Mouse (Mus musculus): ENCODE results near the gene Serac1. TPM values are rescaled to one million over a fixed set of nuclear protein-coding genes. Genes with fewer than 3 reads are reported as not detected.
"Not testable (repeated sequence)": the region's sequence is repeated elsewhere in the genome, so short reads cannot be mapped to it uniquely, and the experiment has no call there.

Gene Serac1
- polyA plus RNA-seq, 1 experiment, result 2.8 TPM

- TF ChIP-seq CTCF (IDR thresholded peaks at IDR 0.05; ENCODE audit: control insufficient read depth, insufficient read depth, low read length) (peak; percentile 56), POLR2A (IDR thresholded peaks at IDR 0.05; ENCODE audit: borderline replicate concordance, control insufficient read depth, low read depth, low read length) (no peak)
- 22% methylated on average over 5 of the region's 5 CpGs for WGBS
- no peak overlapping the region for H3K27ac ChIP-seq (ENCODE audit: control insufficient read depth, insufficient read depth, low read depth, low read length, poor library complexity)
- H3K4me1 ChIP-seq (ENCODE audit: control insufficient read depth, insufficient read depth, low read length), result no peaks in the 10 kb centered on the region
- H3K4me3 ChIP-seq (replicated peaks; ENCODE audit: control insufficient read depth, low read depth, low read length), result no peak overlapping the region
Observed at GRCm38 (mm10) chr17:6054934-6055355, 24.6 kb downstream of the Serac1 start.

DNA sequence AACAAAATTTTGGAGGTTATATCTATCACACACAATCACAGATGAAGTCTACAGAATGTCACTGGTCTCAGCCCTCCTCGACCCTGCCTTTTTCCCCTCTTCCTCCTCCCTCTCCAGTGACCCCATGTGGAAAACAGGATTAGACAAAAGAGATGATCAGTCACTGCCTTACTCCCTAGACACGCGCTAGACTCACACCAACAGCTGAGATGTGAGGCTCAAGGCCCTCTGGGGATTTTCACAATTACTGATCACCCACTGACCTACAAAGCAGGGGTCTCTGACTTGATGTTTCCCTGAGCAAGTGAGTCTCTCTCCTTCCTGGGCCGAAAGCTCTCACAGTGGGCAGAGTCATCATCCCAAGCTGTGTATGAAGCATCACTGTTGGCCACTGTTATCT lies 26.7 kb downstream of the Serac1 start:
- no peak overlapping the region for H3K27ac ChIP-seq (ENCODE audit: control insufficient read depth, insufficient read depth, low read depth, low read length, poor library complexity)
- H3K4me3 ChIP-seq (replicated peaks; ENCODE audit: control insufficient read depth, low read depth, low read length), result no peak overlapping the region
- TF ChIP-seq CTCF (IDR thresholded peaks at IDR 0.05; ENCODE audit: control insufficient read depth, insufficient read depth, low read length), result no peak
- no peak for TF ChIP-seq POLR2A (IDR thresholded peaks at IDR 0.05; ENCODE audit: borderline replicate concordance, control insufficient read depth, low read depth, low read length)
- H3K4me1 ChIP-seq (ENCODE audit: control insufficient read depth, insufficient read depth, low read length), result no peaks in the 10 kb centered on the region
- 85% methylated on average over 4 of the region's 4 CpGs for WGBS

DNA sequence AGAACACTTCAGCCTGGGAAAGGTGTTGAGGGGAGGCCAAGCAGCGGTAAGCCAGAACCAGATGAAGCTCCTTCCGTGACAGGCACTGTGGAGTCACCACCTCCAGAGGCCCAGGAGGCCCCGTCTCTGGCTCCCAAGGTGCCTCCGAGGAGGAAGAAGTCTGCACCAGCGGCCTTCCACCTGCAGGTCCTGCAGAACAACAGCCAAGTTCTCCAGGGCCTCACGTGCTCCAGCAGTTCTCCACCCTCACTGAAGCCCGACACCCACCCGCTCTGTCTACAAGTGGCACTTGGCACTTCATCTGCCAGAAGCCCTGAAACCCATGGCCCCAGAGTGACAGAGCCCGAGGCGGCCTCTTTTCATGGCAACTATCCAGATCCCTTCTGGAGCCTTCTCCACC lies 42.0 kb downstream of the Serac1 start:
- no peak overlapping the region for H3K27ac ChIP-seq (ENCODE audit: control insufficient read depth, insufficient read depth, low read depth, low read length, poor library complexity)
- TF ChIP-seq POLR2A (IDR thresholded peaks at IDR 0.05; ENCODE audit: borderline replicate concordance, control insufficient read depth, low read depth, low read length) (no peak), CTCF (IDR thresholded peaks at IDR 0.05; ENCODE audit: control insufficient read depth, insufficient read depth, low read length) (no peak)
- no peaks in the 10 kb centered on the region for H3K4me1 ChIP-seq (ENCODE audit: control insufficient read depth, insufficient read depth, low read length)
- 88% methylated on average over 10 of the region's 10 CpGs for WGBS
- H3K4me3 ChIP-seq (replicated peaks; ENCODE audit: control insufficient read depth, low read depth, low read length), result no peak overlapping the region

- Histone ChIP-seq H3K4me3 (replicated peaks; ENCODE audit: control insufficient read depth, low read depth, low read length) (no peak overlapping the region), H3K27ac (ENCODE audit: control insufficient read depth, insufficient read depth, low read depth, low read length, poor library complexity) (no peak overlapping the region), H3K4me1 (ENCODE audit: control insufficient read depth, insufficient read depth, low read length) (no peaks in the 10 kb centered on the region)
- no peak for TF ChIP-seq POLR2A (IDR thresholded peaks at IDR 0.05; ENCODE audit: borderline replicate concordance, control insufficient read depth, low read depth, low read length)
- WGBS, result 92% methylated on average over 11 of the region's 11 CpGs
Observed at GRCm38 (mm10) chr17:6036872-6037271, 42.7 kb downstream of the Serac1 start.

DNA sequence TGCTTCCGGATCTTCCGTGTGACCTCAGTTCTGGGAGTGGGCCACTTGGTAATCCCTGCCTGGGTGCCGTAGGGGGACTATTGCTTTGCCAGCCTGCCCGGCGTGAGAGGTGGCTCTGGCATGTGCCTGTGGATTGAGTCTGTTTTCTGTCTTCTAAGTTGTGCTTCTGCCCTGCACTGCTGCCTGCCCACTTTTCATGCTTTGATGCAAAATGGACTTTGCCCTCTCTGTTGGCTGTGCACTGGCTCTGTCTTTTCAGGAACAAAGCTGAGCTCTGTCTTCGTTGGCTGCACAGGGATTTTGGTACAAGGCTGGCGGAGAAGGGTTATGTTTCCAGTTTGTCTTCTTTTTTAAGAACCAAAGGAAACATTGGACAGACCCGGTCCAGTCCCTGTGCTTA lies 43.1 kb downstream of the Serac1 start:
- WGBS, result 87% methylated on average over 8 of the region's 8 CpGs
- no peak for TF ChIP-seq CTCF (IDR thresholded peaks at IDR 0.05; ENCODE audit: control insufficient read depth, insufficient read depth, low read length)
- no peak for TF ChIP-seq POLR2A (IDR thresholded peaks at IDR 0.05; ENCODE audit: borderline replicate concordance, control insufficient read depth, low read depth, low read length)
- Histone ChIP-seq H3K4me1 (ENCODE audit: control insufficient read depth, insufficient read depth, low read length) (no peaks in the 10 kb centered on the region), H3K4me3 (replicated peaks; ENCODE audit: control insufficient read depth, low read depth, low read length) (no peak overlapping the region), H3K27ac (ENCODE audit: control insufficient read depth, insufficient read depth, low read depth, low read length, poor library complexity) (no peak overlapping the region)

DNA sequence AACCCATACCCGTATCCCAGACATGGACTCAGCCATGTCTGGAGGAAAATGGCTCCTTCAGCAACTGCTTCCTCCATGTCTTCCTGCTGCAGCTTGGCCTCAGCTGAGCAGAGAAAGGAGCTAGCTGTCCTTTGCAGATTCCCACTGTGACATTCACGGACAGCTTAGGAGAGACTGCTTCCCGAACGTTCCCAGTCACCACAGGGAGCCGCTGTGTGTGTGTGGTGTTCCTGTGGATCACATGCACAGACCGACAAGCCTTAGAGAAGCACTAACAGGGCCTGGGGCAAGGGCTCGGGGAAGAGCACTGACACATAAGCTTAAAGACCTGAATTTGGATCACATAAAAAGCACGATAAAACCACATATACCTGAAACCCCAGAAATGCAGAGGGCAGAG lies 43.9 kb downstream of the Serac1 start:
- TF ChIP-seq CTCF (IDR thresholded peaks at IDR 0.05; ENCODE audit: control insufficient read depth, insufficient read depth, low read length) (no peak), POLR2A (IDR thresholded peaks at IDR 0.05; ENCODE audit: borderline replicate concordance, control insufficient read depth, low read depth, low read length) (no peak)
- no peaks in the 10 kb centered on the region for H3K4me1 ChIP-seq (ENCODE audit: control insufficient read depth, insufficient read depth, low read length)
- H3K27ac ChIP-seq (ENCODE audit: control insufficient read depth, insufficient read depth, low read depth, low read length, poor library complexity), result no peak overlapping the region
- 81% methylated on average over 8 of the region's 8 CpGs for WGBS
- no peak overlapping the region for H3K4me3 ChIP-seq (replicated peaks; ENCODE audit: control insufficient read depth, low read depth, low read length)

DNA sequence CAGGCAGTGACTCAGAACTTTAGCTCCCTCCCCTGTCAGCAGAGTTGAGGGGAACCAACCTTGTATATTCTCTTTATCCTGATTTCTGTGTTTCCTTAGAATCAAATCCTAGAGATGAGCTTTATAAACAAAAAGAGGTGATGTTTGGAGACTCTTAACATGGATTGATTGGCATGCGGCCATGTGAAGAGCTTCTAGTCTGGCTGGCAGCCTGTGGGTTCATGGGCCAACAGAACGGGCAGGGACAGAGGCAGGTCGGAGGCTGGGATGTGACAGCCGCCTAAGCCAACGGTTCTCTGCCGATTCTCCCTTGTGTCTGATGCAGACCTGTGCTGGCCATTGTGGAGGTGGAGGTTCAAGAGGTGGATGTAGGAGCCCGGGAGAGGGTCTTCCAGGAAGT lies 53.7 kb downstream of the Serac1 start:
- Histone ChIP-seq H3K4me3 (replicated peaks; ENCODE audit: control insufficient read depth, low read depth, low read length) (no peak overlapping the region), H3K4me1 (ENCODE audit: control insufficient read depth, insufficient read depth, low read length) (no peaks in the 10 kb centered on the region), H3K27ac (ENCODE audit: control insufficient read depth, insufficient read depth, low read depth, low read length, poor library complexity) (no peak overlapping the region)
- 90% methylated on average over 7 of the region's 7 CpGs for WGBS
- TF ChIP-seq POLR2A (IDR thresholded peaks at IDR 0.05; ENCODE audit: borderline replicate concordance, control insufficient read depth, low read depth, low read length) (no peak), CTCF (IDR thresholded peaks at IDR 0.05; ENCODE audit: control insufficient read depth, insufficient read depth, low read length) (no peak)

- H3K4me3 ChIP-seq (replicated peaks; ENCODE audit: control insufficient read depth, low read depth, low read length); H3K4me1 ChIP-seq (ENCODE audit: control insufficient read depth, insufficient read depth, low read length); H3K27ac ChIP-seq (ENCODE audit: control insufficient read depth, insufficient read depth, low read depth, low read length, poor library complexity): not testable (repeated sequence)
- WGBS, result 62% methylated on average over 5 of the region's 5 CpGs
Observed at GRCm38 (mm10) chr17:6021374-6021789, 58.2 kb downstream of the Serac1 start.

GRCm38 (mm10) chr17:6020636-6021035 lies 58.9 kb downstream of the Serac1 start:
- no peak for TF ChIP-seq POLR2A (IDR thresholded peaks at IDR 0.05; ENCODE audit: borderline replicate concordance, control insufficient read depth, low read depth, low read length)
- TF ChIP-seq CTCF (IDR thresholded peaks at IDR 0.05; ENCODE audit: control insufficient read depth, insufficient read depth, low read length), result no peak
- no peaks in the 10 kb centered on the region; the same call in 1 of the 2 replicates for H3K4me1 ChIP-seq (ENCODE audit: control insufficient read depth, insufficient read depth, low read length)
- 61% methylated on average over 7 of the region's 7 CpGs for WGBS

More at GRCm38 (mm10) chr17:6020636-6021035, 58.9 kb downstream of the Serac1 start:
- no peak overlapping the region for H3K27ac ChIP-seq (ENCODE audit: control insufficient read depth, insufficient read depth, low read depth, low read length, poor library complexity)
- no peak overlapping the region for H3K4me3 ChIP-seq (replicated peaks; ENCODE audit: control insufficient read depth, low read depth, low read length)
